Mouse (Mus musculus): ENCODE measurements at regions not wholly inside any gene's neighbourhood (a gene's known extent, or its start where the extent isn't known, plus 50 kb on each side); places are given as distances from the start of the nearest gene placed in this dataset.

DNA sequence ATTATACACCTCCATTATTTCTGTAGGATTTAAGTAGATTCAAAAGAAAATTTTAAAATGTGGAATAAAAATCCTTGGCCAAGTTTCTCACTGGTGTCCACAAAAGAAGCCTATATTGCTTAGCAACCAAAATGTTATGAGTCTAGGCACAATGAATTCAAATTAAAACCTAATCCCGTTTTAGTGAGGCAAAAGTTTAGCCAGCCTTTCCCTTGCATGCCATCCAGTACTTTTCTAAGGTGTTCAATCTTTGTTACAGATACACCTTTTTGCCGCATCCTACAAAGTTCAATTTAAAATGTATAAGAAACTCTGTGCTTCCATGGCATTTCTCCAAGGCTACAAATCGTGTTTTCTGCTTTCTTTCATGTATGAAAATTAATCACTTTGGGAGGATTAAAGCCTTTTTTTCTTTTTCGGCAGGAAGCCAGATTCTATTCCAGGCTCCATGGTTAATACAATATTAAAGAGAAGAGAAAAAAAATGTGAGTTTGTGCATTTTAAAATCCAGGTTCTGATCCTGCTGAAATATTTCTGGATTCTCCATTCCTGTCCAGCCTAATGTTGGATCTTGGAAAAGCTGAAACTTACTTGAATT lies 463.8 kb downstream of the Kctd8 start:
- DNase-seq (ENCODE audit: inconsistent age in 2 of 2, low spot score in 1 of 2) = peak in 1 of 2 experiments; percentile 57

DNA sequence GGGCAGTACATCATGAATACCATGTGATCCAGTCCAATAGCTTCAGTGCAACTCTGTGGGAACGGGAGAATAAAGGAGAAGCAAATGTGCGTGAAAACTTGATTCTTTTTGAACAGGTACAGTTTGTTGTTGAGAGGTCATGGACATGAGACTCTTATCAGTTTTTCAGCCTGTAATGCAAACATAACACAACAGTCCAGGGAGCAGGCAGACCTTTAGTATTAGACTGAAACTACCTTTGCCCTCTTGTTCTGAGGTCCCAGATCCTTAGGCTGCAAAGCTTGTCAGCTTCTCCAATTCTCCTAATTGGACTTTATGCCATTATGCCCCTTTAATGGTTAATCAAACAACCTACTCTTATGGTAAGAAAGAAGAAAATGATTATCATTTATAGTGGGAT lies 470.1 kb downstream of the Kctd8 start:
- DNase-seq (ENCODE audit: inconsistent age in 2 of 2, low spot score in 1 of 2) = no peak
